ENCODE assay signal across 8 mouse cellular contexts in genomic region chr11:119524545-119524949, GRCm38 (mm10). TPM values are rescaled to one million over a fixed set of nuclear protein-coding genes. Genes with fewer than 3 reads are reported as not detected.
DNase-seq lines count a peak whose midpoint lies in the region; ATAC-seq and TF ChIP-seq lines count a peak whose summit lies in the region.

No protein-coding gene starts in this region.

- H3K27me3 ChIP-seq in heart, embryonic 12.5 days (replicated peaks): 0 out of 2 replicates have a peak, but pooled peaks cover 1% of the 10 kb centered on the region
- no peaks in the 10 kb centered on the region for H3K27me3 ChIP-seq in kidney, embryonic 15.5 days
- H3K27me3 ChIP-seq in liver, embryonic 14.5 days (ENCODE audit: control insufficient read depth, insufficient read depth, low read length): no peaks in the 10 kb centered on the region
- H3K27me3 ChIP-seq in stomach, embryonic 14.5 days (ENCODE audit: control insufficient read depth, insufficient read depth, low read length): no peaks in the 10 kb centered on the region

- no peaks in the 10 kb centered on the region for H3K36me3 ChIP-seq in heart, embryonic 12.5 days
- H3K36me3 ChIP-seq in kidney, embryonic 15.5 days: no peaks in the 10 kb centered on the region
- H3K36me3 ChIP-seq in liver, embryonic 14.5 days (replicated peaks; ENCODE audit: control insufficient read depth, insufficient read depth, low read depth): no peaks in the 10 kb centered on the region
- no peaks in the 10 kb centered on the region for H3K36me3 ChIP-seq in stomach, embryonic 14.5 days (ENCODE audit: control insufficient read depth, insufficient read depth, low read length)

- no peak for TF ChIP-seq CTCF in liver, embryonic 14.5 days (IDR thresholded peaks at IDR 0.05; ENCODE audit: low read depth)

- H3K4me1 ChIP-seq in heart, embryonic 12.5 days (replicated peaks): 0 out of 2 replicates have a peak, but pooled peaks cover 2% of the 10 kb centered on the region
- H3K4me1 ChIP-seq in kidney, embryonic 15.5 days: peaks cover 5% of the 10 kb centered on the region
- H3K4me1 ChIP-seq in liver, embryonic 14.5 days (replicated peaks; ENCODE audit: control insufficient read depth in 2 of 2, insufficient read depth in 2 of 2, low read length in 1 of 2): no peaks in the 10 kb centered on the region
- peaks cover 2% of the 10 kb centered on the region; the same call in 1 of the 2 replicates for H3K4me1 ChIP-seq in stomach, embryonic 14.5 days (ENCODE audit: control insufficient read depth, insufficient read depth, low read length)

- no peaks in the 10 kb centered on the region for H3K9me3 ChIP-seq in heart, embryonic 12.5 days (replicated peaks)
- no peaks in the 10 kb centered on the region for H3K9me3 ChIP-seq in kidney, embryonic 15.5 days (replicated peaks)
- H3K9me3 ChIP-seq in liver, embryonic 14.5 days (ENCODE audit: control insufficient read depth, low read length): no peaks in the 10 kb centered on the region
- H3K9me3 ChIP-seq in stomach, embryonic 14.5 days (ENCODE audit: control insufficient read depth, low read depth, low read length): no peaks in the 10 kb centered on the region

- peak overlapping the region; percentile 91 for H3K4me2 ChIP-seq in heart, embryonic 12.5 days
- peak overlapping the region; percentile 90 for H3K4me2 ChIP-seq in kidney, embryonic 15.5 days
- H3K4me2 ChIP-seq in liver, embryonic 14.5 days (ENCODE audit: low read depth): peak overlapping the region; percentile 73
- H3K4me2 ChIP-seq in stomach, embryonic 14.5 days (replicated peaks; ENCODE audit: low read depth, low read length): peak overlapping the region; percentile 59

- no peak overlapping the region for H3K27ac ChIP-seq in heart, embryonic 12.5 days (ENCODE audit: poor library complexity, severe bottlenecking)
- no peak overlapping the region for H3K27ac ChIP-seq in kidney, embryonic 15.5 days
- no peak overlapping the region for H3K27ac ChIP-seq in liver, embryonic 14.5 days
- no peak overlapping the region for H3K27ac ChIP-seq in stomach, embryonic 14.5 days (ENCODE audit: low read length)

- 2% methylated on average over 33 of the region's 33 CpGs for WGBS in heart, embryonic 12.5 days
- WGBS in kidney, embryonic 15.5 days: 3% methylated on average over 33 of the region's 33 CpGs
- WGBS in liver, embryonic 14.5 days (ENCODE audit: insufficient replicate concordance): 3% methylated on average over 33 of the region's 33 CpGs
- 2% methylated on average over 32 of the region's 33 CpGs for WGBS in stomach, embryonic 14.5 days

- ATAC-seq in erythroblast, adult 5-6 weeks (replicated peaks; ENCODE audit: low FRiP score, poor library complexity, severe bottlenecking): peak; percentile 36; the same call in 1 of the 2 replicates
- peak; percentile 94 for ATAC-seq in heart, embryonic 12.5 days (ENCODE audit: insufficient number of reproducible peaks, low FRiP score)
- peak; percentile 97 for ATAC-seq in kidney, embryonic 15.5 days (replicated peaks; ENCODE audit: low FRiP score)
- peak; percentile 92 for ATAC-seq in liver, embryonic 14.5 days (ENCODE audit: insufficient read depth)
- ATAC-seq in stomach, embryonic 14.5 days (ENCODE audit: insufficient number of reproducible peaks, insufficient read depth, low FRiP score, low read depth): peak; percentile 96

- peak overlapping the region; percentile 65 for H3K4me3 ChIP-seq in heart, embryonic 12.5 days
- H3K4me3 ChIP-seq in kidney, embryonic 15.5 days (replicated peaks): peak overlapping the region; percentile 58
- H3K4me3 ChIP-seq in liver, embryonic 14.5 days (ENCODE audit: insufficient read depth in 1 of 2, low read depth in 2 of 2, low read length in 2 of 2): peak overlapping the region; percentile 29 to 42
- H3K4me3 ChIP-seq in stomach, embryonic 14.5 days (ENCODE audit: low read depth, low read length): peak overlapping the region; percentile 44

- peak; percentile 84 for DNase-seq in layer of hippocampus, adult 11-12 months (ENCODE audit: low spot score)
- DNase-seq in layer of hippocampus, adult 9-10 months (ENCODE audit: low spot score): no peak
- DNase-seq in liver, embryonic 14.5 days (ENCODE audit: low read depth in 3 of 3, low spot score in 3 of 3): peak; percentile 67 to 71 (median 71)
- DNase-seq in neural tube, embryonic 10.5 days (ENCODE audit: extremely low spot score, low spot score): peak; percentile 92

- TF ChIP-seq EP300 in liver, embryonic 14.5 days (IDR thresholded peaks at IDR 0.05; ENCODE audit: low read depth): no peak

- H3K9ac ChIP-seq in heart, embryonic 12.5 days: peak overlapping the region; percentile 76
- peak overlapping the region; percentile 57 for H3K9ac ChIP-seq in kidney, embryonic 15.5 days
- H3K9ac ChIP-seq in liver, embryonic 14.5 days (replicated peaks): peak overlapping the region; percentile 42; the same call in 1 of the 2 replicates
- peak overlapping the region; percentile 21; the same call in 1 of the 2 replicates for H3K9ac ChIP-seq in stomach, embryonic 14.5 days (replicated peaks; ENCODE audit: low read depth, low read length)

RNA-seq across cellular contexts. Expression of gene Nptx1, which starts 23.0 kb away (rescaled TPM):
- not detected in 2 replicates for total RNA-seq in erythroblast, adult 5-6 weeks (2015; ENCODE audit: low replicate concordance)
- total RNA-seq in erythroblast, adult 5-6 weeks (2017; ENCODE audit: low replicate concordance): not detected in 2 replicates
- polyA plus RNA-seq in heart, embryonic 12.5 days (2016; fragmentation: Nextera tagmentation; extraction: Ambion mirVana): 1.8 and 2.1 TPM in 2 replicates
- polyA plus RNA-seq in kidney, embryonic 15.5 days (2015; fragmentation: Nextera tagmentation; extraction: Ambion mirVana): 0.63 and 1.1 TPM in 2 replicates
- polyA plus RNA-seq in liver, embryonic 14.5 days (2012; rRNA removed): 0.01 TPM in 1 of 2 replicates, not detected in the other
- polyA plus RNA-seq in liver, embryonic 14.5 days (2014; fragmentation: Nextera tagmentation; extraction: Ambion mirVana): 0.06 TPM in 1 of 2 replicates, not detected in the other
- 0.29 and 0.59 TPM in 2 replicates for polyA plus RNA-seq in stomach, embryonic 14.5 days (2014; fragmentation: Nextera tagmentation; extraction: Ambion mirVana)

RNA-seq across cellular contexts. Expression of gene Endov, which starts 33.4 kb away (rescaled TPM):
- total RNA-seq in erythroblast, adult 5-6 weeks (2015; ENCODE audit: low replicate concordance): 2.9 and 3.1 TPM in 2 replicates
- 3.8 and 4.8 TPM in 2 replicates for total RNA-seq in erythroblast, adult 5-6 weeks (2017; ENCODE audit: low replicate concordance)
- polyA plus RNA-seq in heart, embryonic 12.5 days (2016; fragmentation: Nextera tagmentation; extraction: Ambion mirVana): 12.9 and 14.7 TPM in 2 replicates
- polyA plus RNA-seq in kidney, embryonic 15.5 days (2015; fragmentation: Nextera tagmentation; extraction: Ambion mirVana): 16.3 and 17.0 TPM in 2 replicates
- polyA plus RNA-seq in liver, embryonic 14.5 days (2012; rRNA removed): 3.9 and 4.3 TPM in 2 replicates
- 5.0 and 5.1 TPM in 2 replicates for polyA plus RNA-seq in liver, embryonic 14.5 days (2014; fragmentation: Nextera tagmentation; extraction: Ambion mirVana)
- 15.7 and 17.0 TPM in 2 replicates for polyA plus RNA-seq in stomach, embryonic 14.5 days (2014; fragmentation: Nextera tagmentation; extraction: Ambion mirVana)

Comparison
In these comparisons a context has a peak if more than half of its experiments do, and no peak if none do; other contexts are left out.
1. ATAC-seq: peak in every context shown above with its lines; median percentile 97 in kidney, embryonic 15.5 days; 96 in stomach, embryonic 14.5 days; 94 in heart, embryonic 12.5 days; 92 in liver, embryonic 14.5 days; 36 in erythroblast, adult 5-6 weeks.
2. H3K9ac ChIP-seq: peak in every context shown above with its lines; median percentile 76 in heart, embryonic 12.5 days; 57 in kidney, embryonic 15.5 days; 42 in liver, embryonic 14.5 days; 21 in stomach, embryonic 14.5 days.